Mouse (Mus musculus) forebrain, embryonic 12.5 days (tissue): Measurements from ENCODE around the gene Utp15. TPM values are rescaled to one million over a fixed set of nuclear protein-coding genes. Genes with fewer than 3 reads are reported as not detected.
A peak's percentile ranks its signal among the peaks of the same experiment; 100 is the strongest.

Experiments used
- ATAC-seq: fragments of 200-750 bp; cut with Nextera tagmentation; 2 replicates; pipeline ENCODE4 v1.8.0; 2017; ENCODE audit warnings: moderate TSS enrichment; ENCODE audit not compliant: low FRiP score
- H3K27ac ChIP-seq: fragments of 300-500 bp; sonication (generic); 2 replicates; pipeline ENCODE4 v1.5.1; 2016; ENCODE audit warnings: mild to moderate bottlenecking
- H3K27me3 ChIP-seq: fragments of 300-500 bp; sonication (generic); 2 replicates; pipeline ENCODE4 v1.6.1; 2016; ENCODE audit warnings: mild to moderate bottlenecking
- H3K36me3 ChIP-seq: fragments of 300-500 bp; sonication (generic); replicated peaks from 2 replicates; pipeline ENCODE4 v1.6.1; 2016; ENCODE audit warnings: mild to moderate bottlenecking
- H3K4me1 ChIP-seq: fragments of 300-500 bp; sonication (generic); 2 replicates; pipeline ENCODE4 v1.6.1; 2016
- H3K4me2 ChIP-seq: fragments of 300-500 bp; sonication (generic); 2 replicates; pipeline ENCODE4 v1.6.1; 2016; ENCODE audit warnings: mild to moderate bottlenecking, moderate library complexity
- H3K4me3 ChIP-seq: fragments of 300-500 bp; sonication (generic); replicated peaks from 2 replicates; pipeline ENCODE4 v1.5.1; 2016; ENCODE audit warnings: mild to moderate bottlenecking
- H3K9ac ChIP-seq: fragments of 300-500 bp; sonication (generic); 2 replicates; pipeline ENCODE4 v1.6.1; 2016; ENCODE audit warnings: mild to moderate bottlenecking
- H3K9me3 ChIP-seq: fragments of 300-500 bp; sonication (generic); 2 replicates; pipeline ENCODE4 v1.6.1; 2016
- WGBS: fragments of 180-500 bp; shearing (Covaris S2); methylation state at CpG from one replicate; pipeline ENCODE4 v1.1.7; 2016; 5-methylcytosine and 5-hydroxymethylcytosine counted together
- polyA plus RNA-seq: library from polyadenylated mRNA; unstranded; fragments of >200 nt; fragmentation: Nextera tagmentation; extraction: Ambion mirVana; gene quantifications from 2 replicates; pipeline ENCODE4 v1.2.1, GENCODE M21; 2016

Utp15 gene
- polyA plus RNA-seq, 1 experiment from 2014 or later, result 37.6 TPM

GRCm38 (mm10) chr13:98205111-98205510, 57.7 kb downstream of the Utp15 start:
- no peaks in the 10 kb centered on the region for H3K36me3 ChIP-seq
- peaks cover 17% of the 10 kb centered on the region; the same call in 1 of the 2 replicates for H3K4me1 ChIP-seq
- ATAC-seq, result 0 out of 2 replicates have a peak, but pooled peaks have one; percentile 30
- peaks cover 11% of the 10 kb centered on the region for H3K27me3 ChIP-seq
- H3K27ac ChIP-seq, result no peak overlapping the region
- WGBS, result 31% methylated on average over 8 of the region's 8 CpGs
- peak overlapping the region; percentile 68 for H3K4me3 ChIP-seq
- H3K9me3 ChIP-seq, result no peaks in the 10 kb centered on the region
- H3K4me2 ChIP-seq, result peak overlapping the region; percentile 91
- peak overlapping the region; percentile 51; the same call in 1 of the 2 replicates for H3K9ac ChIP-seq

- no peak for ATAC-seq
- 95% methylated on average over 8 of the region's 8 CpGs for WGBS
- H3K4me2 ChIP-seq, result no peak overlapping the region
Measured at GRCm38 (mm10) chr13:98204371-98204770, 58.5 kb downstream of the Utp15 start.

GRCm38 (mm10) chr13:98201436-98201835, 61.4 kb downstream of the Utp15 start:
- H3K9ac ChIP-seq, result no peak overlapping the region
- no peak overlapping the region for H3K27ac ChIP-seq
- H3K4me3 ChIP-seq, result no peak overlapping the region
- H3K4me1 ChIP-seq, result peaks cover 17% of the 10 kb centered on the region; the same call in 1 of the 2 replicates
- WGBS, result 59% methylated on average over 9 of the region's 9 CpGs
- H3K4me2 ChIP-seq, result no peak overlapping the region
- no peaks in the 10 kb centered on the region for H3K9me3 ChIP-seq
- no peak for ATAC-seq
- no peaks in the 10 kb centered on the region for H3K36me3 ChIP-seq
- H3K27me3 ChIP-seq, result peaks cover 8% of the 10 kb centered on the region; the same call in 1 of the 2 replicates

More at GRCm38 (mm10) chr13:98204371-98204770, 58.5 kb downstream of the Utp15 start:
- peaks cover 17% of the 10 kb centered on the region; the same call in 1 of the 2 replicates for H3K4me1 ChIP-seq
- H3K27me3 ChIP-seq, result peaks cover 13% of the 10 kb centered on the region
- H3K9ac ChIP-seq, result no peak overlapping the region
- H3K4me3 ChIP-seq, result no peak overlapping the region
- no peaks in the 10 kb centered on the region for H3K9me3 ChIP-seq
- H3K27ac ChIP-seq, result no peak overlapping the region
- H3K36me3 ChIP-seq, result no peaks in the 10 kb centered on the region

Other genes with a start within 250 kb of the Utp15 start
- 5.0 and 5.8 TPM in 2 replicates for gene Arhgef28, start 56.6 kb downstream of the Utp15 start, polyA plus RNA-seq
- 36.2 and 38.6 TPM in 2 replicates for gene Ankra2, start within 50 bp of the Utp15 start, polyA plus RNA-seq
- gene Gm21976, start 16.8 kb upstream of the Utp15 start, polyA plus RNA-seq, result not detected in 2 replicates
- 693 and 699 TPM in 2 replicates for gene Btf3, start 54.0 kb upstream of the Utp15 start, polyA plus RNA-seq
- gene Foxd1, start 91.2 kb upstream of the Utp15 start, polyA plus RNA-seq, result 2.6 and 4.2 TPM in 2 replicates
- 0.93 and 1.4 TPM in 2 replicates for gene Gm10320, start 229.0 kb upstream of the Utp15 start, polyA plus RNA-seq